Mouse (Mus musculus) liver, embryonic 14.5 days (tissue): ENCODE measurements at regions not wholly inside any gene's neighbourhood (a gene's known extent, or its start where the extent isn't known, plus 50 kb on each side); places are given as distances from the start of the nearest gene placed in this dataset.

Experiments used
- ATAC-seq: fragments of 200-750 bp; cut with Nextera tagmentation; 2 replicates; pipeline ENCODE4 v1.8.0; 2017; ENCODE audit warnings: moderate number of reproducible peaks, mild to moderate bottlenecking, moderate library complexity; ENCODE audit not compliant: insufficient read depth
- DNase-seq, 3 experiments: peaks; one replicate each; pipeline ENCODE4 v3.0.0-alpha.2; 2012 to 2013; ENCODE audit warnings: low read depth in 3 of 3, low spot score in 3 of 3
- H3K27ac ChIP-seq: fragments of 300-500 bp; sonication (generic); 2 replicates; pipeline ENCODE4 v1.5.1; 2014; ENCODE audit warnings: moderate library complexity, mild to moderate bottlenecking, control low read depth, inconsistent platforms
- H3K27me3 ChIP-seq: fragments of 300-500 bp; sonication (generic); 2 replicates; pipeline ENCODE4 v1.6.1; 2014; ENCODE audit warnings: mild to moderate bottlenecking, low read length, moderate library complexity; ENCODE audit not compliant: control insufficient read depth, insufficient read depth
- H3K36me3 ChIP-seq: fragments of 300-500 bp; sonication (generic); replicated peaks from 2 replicates; pipeline ENCODE4 v1.6.1; 2014; ENCODE audit warnings: low read depth; ENCODE audit not compliant: control insufficient read depth, insufficient read depth
- H3K4me1 ChIP-seq, 2 experiments: fragments of 200-500 bp in 1 of 2; fragments of 300-500 bp in 1 of 2; sonication (generic) in 1 of 2; replicated peaks; 2 replicates each; pipeline ENCODE4 v1.6.1; 2012 to 2014; ENCODE audit warnings: antibody characterized with exemption in 1 of 2, inconsistent platforms in 1 of 2, low read length in 1 of 2; ENCODE audit not compliant: control insufficient read depth in 2 of 2, insufficient read depth in 2 of 2
- H3K4me2 ChIP-seq: fragments of 300-500 bp; sonication (generic); 2 replicates; pipeline ENCODE4 v1.6.1; 2014; ENCODE audit warnings: low read depth, mild to moderate bottlenecking, control low read depth, moderate library complexity
- H3K4me3 ChIP-seq, 2 experiments: fragments of 200-500 bp in 1 of 2; fragments of 300-500 bp in 1 of 2; sonication (generic) in 1 of 2; 2 replicates each; pipeline ENCODE4 v1.5.1; 2012 to 2014; ENCODE audit warnings: low read depth in 2 of 2, low read length in 2 of 2, mild to moderate bottlenecking in 2 of 2, control low read depth in 1 of 2, inconsistent platforms in 1 of 2, moderate library complexity in 1 of 2; ENCODE audit not compliant: insufficient read depth in 1 of 2
- H3K9ac ChIP-seq: fragments of 300-500 bp; sonication (generic); replicated peaks from 2 replicates; pipeline ENCODE4 v1.6.1; 2014; ENCODE audit warnings: mild to moderate bottlenecking, control low read depth, moderate library complexity
- H3K9me3 ChIP-seq: fragments of 300-500 bp; sonication (generic); 2 replicates; pipeline ENCODE4 v1.6.1; 2016; ENCODE audit warnings: low read length, mixed read lengths; ENCODE audit not compliant: control insufficient read depth
- CTCF ChIP-seq: IDR thresholded peaks from 2 replicates; pipeline ENCODE4 v1.5.1; 2016; ENCODE audit warnings: antibody characterized with exemption, low read depth, control low read depth
- EP300 ChIP-seq: IDR thresholded peaks from 2 replicates; pipeline ENCODE4 v1.6.1; 2016; ENCODE audit warnings: antibody characterized with exemption, low read depth
- WGBS: fragments of 180-500 bp; shearing (Covaris S2); extraction: QIAGEN DNeasy Blood & Tissue Kit; methylation state at CpG from one replicate; pipeline ENCODE4 v1.1.7; 2014; ENCODE audit not compliant: insufficient replicate concordance; 5-methylcytosine and 5-hydroxymethylcytosine counted together

DNA sequence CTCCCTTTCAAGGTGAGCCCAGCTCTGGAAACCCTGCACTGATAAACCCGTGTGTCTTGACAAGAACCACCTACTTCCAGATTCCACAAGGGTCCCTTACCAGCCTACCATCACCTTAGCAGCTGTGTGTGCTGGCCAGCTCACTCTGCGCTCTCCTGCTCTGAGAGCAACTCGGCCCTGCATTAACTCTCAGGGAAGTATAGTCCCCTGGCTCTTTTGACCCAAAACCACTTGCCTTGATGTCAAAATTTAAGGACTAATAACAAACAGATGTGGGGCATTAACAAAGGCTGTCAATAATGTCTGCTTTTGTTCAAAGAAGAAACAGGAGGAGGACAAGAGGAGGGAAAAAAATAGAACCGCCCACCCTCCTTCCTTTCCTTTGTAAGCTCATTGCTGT is 480.3 kb downstream of the Tshz3 start:
- H3K9me3 ChIP-seq = no peaks in the 10 kb centered on the region
- WGBS = 57% methylated on average over 4 of the region's 4 CpGs
- no peak for ATAC-seq
- no peaks in the 10 kb centered on the region for H3K27me3 ChIP-seq
- no peak overlapping the region for H3K9ac ChIP-seq
- no peak overlapping the region for H3K4me2 ChIP-seq
- H3K4me3 ChIP-seq = no peak overlapping the region
- H3K36me3 ChIP-seq = no peaks in the 10 kb centered on the region
- no peak overlapping the region for H3K27ac ChIP-seq
- DNase-seq = no peak
- TF ChIP-seq CTCF (no peak), EP300 (no peak)
- H3K4me1 ChIP-seq = no peaks in the 10 kb centered on the region

- H3K9ac ChIP-seq = no peak overlapping the region
- H3K4me3 ChIP-seq = no peak overlapping the region
- no peaks in the 10 kb centered on the region for H3K36me3 ChIP-seq
- ATAC-seq = no peak
- TF ChIP-seq EP300 (no peak), CTCF (no peak)
- H3K27ac ChIP-seq = no peak overlapping the region
- 64% methylated on average over 10 of the region's 10 CpGs for WGBS
- no peaks in the 10 kb centered on the region for H3K27me3 ChIP-seq
- no peaks in the 10 kb centered on the region for H3K4me1 ChIP-seq
- no peaks in the 10 kb centered on the region for H3K9me3 ChIP-seq
- no peak overlapping the region for H3K4me2 ChIP-seq
- DNase-seq = no peak
Observed at GRCm38 (mm10) chr7:37179907-37180306, 482.0 kb downstream of the Tshz3 start.

DNA sequence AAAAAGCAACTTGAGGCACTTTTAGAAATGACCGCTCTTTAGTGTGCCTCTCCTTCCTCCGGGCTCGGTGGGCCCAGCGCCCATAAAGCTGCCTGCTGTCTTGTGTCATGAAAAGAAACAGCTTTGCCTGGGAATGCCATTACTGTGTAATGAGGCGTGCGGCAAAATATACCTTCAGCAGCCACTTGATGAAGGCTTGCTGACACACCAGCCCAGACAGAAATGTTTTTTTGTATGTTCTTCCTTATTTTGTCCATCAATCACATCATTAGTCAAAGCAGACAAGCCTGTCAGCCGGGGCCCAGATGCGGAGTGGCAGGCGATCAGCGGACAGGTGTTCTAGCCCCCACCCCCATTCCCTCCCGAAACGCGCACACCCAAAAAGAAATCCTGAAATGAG is 482.5 kb downstream of the Tshz3 start:
- WGBS = 77% methylated on average over 13 of the region's 13 CpGs
- Histone ChIP-seq H3K9ac (no peak overlapping the region), H3K36me3 (no peaks in the 10 kb centered on the region), H3K4me3 (no peak overlapping the region), H3K27ac (no peak overlapping the region), H3K4me2 (no peak overlapping the region), H3K9me3 (no peaks in the 10 kb centered on the region), H3K4me1 (no peaks in the 10 kb centered on the region), H3K27me3 (no peaks in the 10 kb centered on the region)
- no peak for TF ChIP-seq EP300
- no peak for TF ChIP-seq CTCF
- DNase-seq = no peak
- ATAC-seq = no peak

DNA sequence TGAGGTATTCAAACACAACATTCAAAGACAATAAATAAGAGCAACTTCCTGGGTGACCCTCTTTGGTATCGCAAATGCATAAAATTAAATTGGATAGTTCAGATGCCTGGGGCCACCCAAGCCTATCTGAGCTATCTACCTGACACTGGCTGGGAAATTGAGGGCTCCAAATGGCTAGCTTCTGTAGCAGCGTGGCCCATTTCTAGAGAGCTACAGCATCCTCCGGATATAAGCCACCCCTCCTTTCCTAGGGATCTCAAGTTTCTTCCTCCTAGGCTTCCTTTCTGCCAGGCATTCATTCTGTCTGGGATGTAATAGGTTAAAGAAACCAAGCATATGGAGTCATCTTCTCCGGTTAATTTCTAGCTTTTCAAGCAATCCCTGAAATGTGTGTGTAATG is 483.2 kb downstream of the Tshz3 start:
- WGBS = 71% methylated on average over 4 of the region's 4 CpGs
- DNase-seq (no peak), ATAC-seq (no peak)
- no peak for TF ChIP-seq EP300
- no peak for TF ChIP-seq CTCF
- Histone ChIP-seq H3K4me2 (no peak overlapping the region), H3K27me3 (no peaks in the 10 kb centered on the region), H3K27ac (no peak overlapping the region), H3K9me3 (no peaks in the 10 kb centered on the region), H3K4me3 (no peak overlapping the region), H3K36me3 (no peaks in the 10 kb centered on the region), H3K9ac (no peak overlapping the region), H3K4me1 (no peaks in the 10 kb centered on the region)

DNA sequence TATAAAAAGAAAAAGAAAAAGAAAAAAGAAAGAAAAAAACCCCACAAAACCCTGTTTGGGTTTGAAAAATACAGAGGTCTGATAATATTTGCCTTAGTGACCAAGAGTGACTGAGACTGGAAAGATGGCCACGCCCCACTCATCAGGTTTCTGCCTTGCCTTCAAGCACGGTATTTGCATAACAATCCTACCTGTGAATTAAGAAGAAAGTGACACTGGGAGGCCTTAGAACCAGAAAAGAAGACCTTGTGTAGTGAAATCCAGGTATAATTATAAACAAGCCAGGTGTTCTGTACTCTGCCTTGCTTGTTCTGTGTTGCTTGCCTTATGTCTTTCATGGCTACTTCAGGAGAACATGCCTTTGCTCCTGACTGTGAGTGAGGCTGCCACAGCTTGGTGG is 494.6 kb downstream of the Tshz3 start:
- Histone ChIP-seq H3K27ac (no peak overlapping the region), H3K27me3 (no peaks in the 10 kb centered on the region), H3K4me1 (no peaks in the 10 kb centered on the region), H3K9ac (no peak overlapping the region), H3K4me3 (no peak overlapping the region), H3K4me2 (no peak overlapping the region), H3K9me3 (no peaks in the 10 kb centered on the region), H3K36me3 (no peaks in the 10 kb centered on the region)
- TF ChIP-seq EP300 = no peak
- no peak for TF ChIP-seq CTCF
- no peak for ATAC-seq
- DNase-seq = no peak
- 20% methylated on average over 2 of the region's 2 CpGs for WGBS

DNA sequence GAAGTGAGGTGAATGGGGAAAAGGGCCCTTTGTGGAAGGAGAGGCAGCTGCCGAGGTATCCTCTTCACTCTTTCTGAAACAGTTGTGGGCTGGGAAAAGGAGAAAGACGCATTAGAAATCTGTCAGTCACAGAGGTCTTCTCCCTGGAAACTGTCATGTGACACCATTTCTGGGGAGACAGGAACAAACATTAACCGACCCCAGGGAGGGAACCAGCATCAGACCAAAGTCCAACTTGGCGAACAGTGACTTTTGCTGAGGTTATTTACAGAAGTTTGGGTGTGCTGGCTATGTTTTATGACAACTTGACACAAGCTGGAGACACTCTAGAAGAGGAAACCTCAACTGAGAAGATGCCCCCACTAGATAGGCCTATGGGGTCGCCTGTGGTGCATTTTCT is 506.9 kb downstream of the Tshz3 start:
- Histone ChIP-seq H3K27ac (no peak overlapping the region), H3K36me3 (no peaks in the 10 kb centered on the region), H3K9ac (no peak overlapping the region), H3K4me1 (no peaks in the 10 kb centered on the region), H3K4me2 (no peak overlapping the region), H3K9me3 (no peaks in the 10 kb centered on the region), H3K27me3 (no peaks in the 10 kb centered on the region), H3K4me3 (no peak overlapping the region)
- TF ChIP-seq CTCF (no peak), EP300 (no peak)
- 44% methylated on average over 5 of the region's 5 CpGs for WGBS
- DNase-seq = no peak
- no peak for ATAC-seq
